ENCODE assay signal across 8 mouse cellular contexts in the genomic region with DNA sequence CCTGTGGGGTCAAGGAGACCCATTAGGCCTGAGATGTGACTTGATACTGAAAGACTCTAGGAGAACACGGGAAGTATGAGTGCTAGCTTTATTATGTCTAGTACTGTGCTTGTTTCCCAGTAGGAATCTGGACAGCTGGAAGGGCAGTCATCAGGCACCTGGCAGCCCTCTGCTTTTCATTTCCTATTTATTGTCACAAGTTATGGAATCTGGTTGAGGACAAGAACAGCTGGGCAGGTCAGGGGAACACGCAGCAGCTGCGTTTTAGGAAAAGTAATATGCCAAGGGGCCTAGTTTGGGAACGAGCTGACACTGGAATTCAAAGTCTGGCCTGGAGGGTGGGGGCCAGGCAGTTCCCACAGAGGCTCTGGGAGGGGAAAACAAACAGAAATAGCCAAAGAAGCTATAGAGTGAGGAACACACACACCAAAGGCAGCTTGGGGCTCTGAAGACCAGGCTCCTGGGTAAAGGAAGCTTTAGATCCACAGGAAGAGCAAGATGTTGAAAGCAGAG. TPM values are rescaled to one million over a fixed set of nuclear protein-coding genes. Genes with fewer than 3 reads are reported as not detected.
A peak's percentile ranks its signal among the peaks of the same experiment; 100 is the strongest.
DNase-seq lines count a peak whose midpoint lies in the region; ATAC-seq lines count a peak whose summit lies in the region.

No protein-coding gene starts in this region.

- peak overlapping the region; percentile 83 for H3K27ac ChIP-seq in kidney, embryonic 14.5 days (ENCODE audit: low read depth, low read length)
- peak overlapping the region; percentile 84 for H3K27ac ChIP-seq in embryonic facial prominence, embryonic 14.5 days (replicated peaks; ENCODE audit: low read depth, low read length)

- no peaks in the 10 kb centered on the region for H3K36me3 ChIP-seq in kidney, embryonic 14.5 days (ENCODE audit: control insufficient read depth, insufficient read depth, low read length)
- H3K36me3 ChIP-seq in embryonic facial prominence, embryonic 14.5 days (ENCODE audit: control insufficient read depth, insufficient read depth, low read length) = no peaks in the 10 kb centered on the region

- ATAC-seq in kidney, embryonic 14.5 days (ENCODE audit: low FRiP score, low TSS enrichment) = peak; percentile 46; the same call in 1 of the 2 replicates
- peak; percentile 76 for ATAC-seq in embryonic facial prominence, embryonic 14.5 days (ENCODE audit: low read depth)
- ATAC-seq in CD4-positive, CD25-positive, alpha-beta regulatory T cell, adult 4 months = no peak

- no peaks in the 10 kb centered on the region for H3K9me3 ChIP-seq in kidney, embryonic 14.5 days (ENCODE audit: control insufficient read depth, low read length)
- H3K9me3 ChIP-seq in embryonic facial prominence, embryonic 14.5 days (ENCODE audit: control insufficient read depth, low read length) = no peaks in the 10 kb centered on the region

- WGBS in kidney, embryonic 14.5 days = 15% methylated on average over 4 of the region's 4 CpGs
- WGBS in embryonic facial prominence, embryonic 14.5 days = 15% methylated on average over 4 of the region's 4 CpGs

- no peak overlapping the region for H3K4me3 ChIP-seq in kidney, embryonic 14.5 days (ENCODE audit: low read length)
- H3K4me3 ChIP-seq in embryonic facial prominence, embryonic 14.5 days (ENCODE audit: low read depth, low read length) = no peak overlapping the region

- H3K9ac ChIP-seq in kidney, embryonic 14.5 days (ENCODE audit: low read depth, low read length) = no peak overlapping the region
- no peak overlapping the region for H3K9ac ChIP-seq in embryonic facial prominence, embryonic 14.5 days (ENCODE audit: low read depth, low read length)

- peaks cover 33% of the 10 kb centered on the region for H3K4me1 ChIP-seq in kidney, embryonic 14.5 days (ENCODE audit: control insufficient read depth, insufficient read depth, low read length)
- H3K4me1 ChIP-seq in embryonic facial prominence, embryonic 14.5 days (ENCODE audit: control insufficient read depth, insufficient read depth, low read length) = peaks cover 32% of the 10 kb centered on the region

- no peak for DNase-seq in kidney, adult 11 months
- DNase-seq in embryonic facial prominence, embryonic 14.5 days (ENCODE audit: low spot score) = peak; percentile 86
- DNase-seq in kidney, postnatal 10 days = peak; percentile 64
- peak; percentile 46 for DNase-seq in mesoderm, embryonic 11.5 days (ENCODE audit: low read depth, low spot score)
- no peak for DNase-seq in cerebellum, adult 8-10 months
- DNase-seq in spleen, adult 18-20 months = no peak

- no peak overlapping the region for H3K4me2 ChIP-seq in kidney, embryonic 14.5 days (replicated peaks; ENCODE audit: low read depth, low read length)
- H3K4me2 ChIP-seq in embryonic facial prominence, embryonic 14.5 days (ENCODE audit: low read depth, low read length) = 0 out of 2 replicates have a peak overlapping the region, but pooled peaks have one; percentile 6

- H3K27me3 ChIP-seq in kidney, embryonic 14.5 days (ENCODE audit: control insufficient read depth, insufficient read depth, low read length) = no peaks in the 10 kb centered on the region
- H3K27me3 ChIP-seq in embryonic facial prominence, embryonic 14.5 days (replicated peaks; ENCODE audit: control insufficient read depth, insufficient read depth, low read length) = no peaks in the 10 kb centered on the region

RNA-seq across cellular contexts. Expression of gene Ubtd1, which starts 18.9 kb away (rescaled TPM):
- 23.1 and 29.8 TPM in 2 replicates for polyA plus RNA-seq in kidney, embryonic 14.5 days (2014; fragmentation: Nextera tagmentation; extraction: Ambion mirVana)
- 18.7 and 20.8 TPM in 2 replicates for polyA plus RNA-seq in embryonic facial prominence, embryonic 14.5 days (2014; fragmentation: Nextera tagmentation; extraction: Ambion mirVana)
- polyA plus RNA-seq in CD4-positive, CD25-positive, alpha-beta regulatory T cell, adult 4 months (2017; shearing (Covaris generic)) = 1 to 10 TPM; 3.7 to 4.1 TPM

RNA-seq across cellular contexts. Expression of gene Mms19, which starts 19.5 kb away (rescaled TPM):
- 33.4 and 42.3 TPM in 2 replicates for polyA plus RNA-seq in kidney, embryonic 14.5 days (2014; fragmentation: Nextera tagmentation; extraction: Ambion mirVana)
- 27.5 and 35.2 TPM in 2 replicates for polyA plus RNA-seq in embryonic facial prominence, embryonic 14.5 days (2014; fragmentation: Nextera tagmentation; extraction: Ambion mirVana)
- 100 to 1,000 TPM in 1 of 2 experiments, 10 to 100 TPM in 1; 78.1 to 104 TPM for polyA plus RNA-seq in CD4-positive, CD25-positive, alpha-beta regulatory T cell, adult 4 months (2017; shearing (Covaris generic))

RNA-seq across cellular contexts. Expression of gene Ankrd2, which starts 35.3 kb away (rescaled TPM):
- polyA plus RNA-seq in kidney, embryonic 14.5 days (2014; fragmentation: Nextera tagmentation; extraction: Ambion mirVana) = not detected in 2 replicates
- 6.6 and 7.8 TPM in 2 replicates for polyA plus RNA-seq in embryonic facial prominence, embryonic 14.5 days (2014; fragmentation: Nextera tagmentation; extraction: Ambion mirVana)
- polyA plus RNA-seq in CD4-positive, CD25-positive, alpha-beta regulatory T cell, adult 4 months (2017; shearing (Covaris generic)) = not detected

RNA-seq across cellular contexts. Expression of gene Hoga1, which starts 44.9 kb away (rescaled TPM):
- 7.2 and 9.8 TPM in 2 replicates for polyA plus RNA-seq in kidney, embryonic 14.5 days (2014; fragmentation: Nextera tagmentation; extraction: Ambion mirVana)
- polyA plus RNA-seq in embryonic facial prominence, embryonic 14.5 days (2014; fragmentation: Nextera tagmentation; extraction: Ambion mirVana) = 1.0 and 1.9 TPM in 2 replicates
- polyA plus RNA-seq in CD4-positive, CD25-positive, alpha-beta regulatory T cell, adult 4 months (2017; shearing (Covaris generic)) = not detected

RNA-seq across cellular contexts. Expression of gene 4933411K16Rik, which starts 51.5 kb away (rescaled TPM):
- 0.33 and 0.61 TPM in 2 replicates for polyA plus RNA-seq in kidney, embryonic 14.5 days (2014; fragmentation: Nextera tagmentation; extraction: Ambion mirVana)
- 0.25 TPM in 1 of 2 replicates, not detected in the other for polyA plus RNA-seq in embryonic facial prominence, embryonic 14.5 days (2014; fragmentation: Nextera tagmentation; extraction: Ambion mirVana)
- polyA plus RNA-seq in CD4-positive, CD25-positive, alpha-beta regulatory T cell, adult 4 months (2017; shearing (Covaris generic)) = not detected

Comparison
In these comparisons a context has a peak if more than half of its experiments do, and no peak if none do; other contexts are left out.
1. DNase-seq: peak in embryonic facial prominence, embryonic 14.5 days (single experiment), kidney, postnatal 10 days (single experiment) and mesoderm, embryonic 11.5 days (single experiment); none in kidney, adult 11 months (single experiment), cerebellum, adult 8-10 months (single experiment) and spleen, adult 18-20 months (0 of 2).